Mouse (Mus musculus): ENCODE measurements around the gene Fam78a.

- no peak; the same call in 1 of the 2 replicates for TF ChIP-seq CTCF (IDR thresholded peaks at IDR 0.05; ENCODE audit: low read depth)
- no peak for TF ChIP-seq EP300 (IDR thresholded peaks at IDR 0.05; ENCODE audit: low read depth)
Measured at GRCm38 (mm10) chr2:32020229-32020628, 64.4 kb downstream of the Fam78a start.

All from liver, embryonic 14.5 days (tissue).